Mouse (Mus musculus) brown adipose tissue, adult 24 weeks (tissue): ENCODE data around the gene Crocc2. TPM values are rescaled to one million over a fixed set of nuclear protein-coding genes. Genes with fewer than 3 reads are reported as not detected.

ENCODE experiments used
- H3K27ac ChIP-seq: fragments of 200-500 bp; replicated peaks from 2 replicates; pipeline ENCODE4 v1.5.1; 2012; ENCODE audit warnings: low read depth, mild to moderate bottlenecking, low read length
- H3K4me1 ChIP-seq: fragments of 200-500 bp; 2 replicates; pipeline ENCODE4 v1.6.1; 2012; ENCODE audit warnings: low read length, mixed read lengths; ENCODE audit not compliant: control insufficient read depth, insufficient read depth, insufficient read length
- H3K4me3 ChIP-seq: fragments of 200-500 bp; 2 replicates; pipeline ENCODE4 v1.5.1; 2012; ENCODE audit warnings: low read depth, mild to moderate bottlenecking, low read length, moderate library complexity; ENCODE audit not compliant: insufficient read depth
- polyA plus RNA-seq: library from polyadenylated mRNA; stranded (reverse); fragments of >200 nt; gene quantifications from 2 replicates; pipeline ENCODE4 v1.2.4, GENCODE M21; 2012; ENCODE audit not compliant: missing spikeins, insufficient read depth, insufficient read length

Gene Crocc2
- polyA plus RNA-seq, 1 experiment = not detected

- H3K4me3 ChIP-seq = no peak overlapping the region
- H3K4me1 ChIP-seq = no peaks in the 10 kb centered on the region
- no peak overlapping the region for H3K27ac ChIP-seq
These were observed 17.4 kb upstream of the Crocc2 start for GRCm38 (mm10) chr1:93150907-93151661.

GRCm38 (mm10) chr1:93157566-93157965 is 11.0 kb upstream of the Crocc2 start:
- H3K4me3 ChIP-seq = no peak overlapping the region
- H3K4me1 ChIP-seq = no peaks in the 10 kb centered on the region
- no peak overlapping the region for H3K27ac ChIP-seq

GRCm38 (mm10) chr1:93158916-93159315 is 9.6 kb upstream of the Crocc2 start:
- Histone ChIP-seq H3K4me3 (no peak overlapping the region), H3K4me1 (no peaks in the 10 kb centered on the region), H3K27ac (no peak overlapping the region)

DNA sequence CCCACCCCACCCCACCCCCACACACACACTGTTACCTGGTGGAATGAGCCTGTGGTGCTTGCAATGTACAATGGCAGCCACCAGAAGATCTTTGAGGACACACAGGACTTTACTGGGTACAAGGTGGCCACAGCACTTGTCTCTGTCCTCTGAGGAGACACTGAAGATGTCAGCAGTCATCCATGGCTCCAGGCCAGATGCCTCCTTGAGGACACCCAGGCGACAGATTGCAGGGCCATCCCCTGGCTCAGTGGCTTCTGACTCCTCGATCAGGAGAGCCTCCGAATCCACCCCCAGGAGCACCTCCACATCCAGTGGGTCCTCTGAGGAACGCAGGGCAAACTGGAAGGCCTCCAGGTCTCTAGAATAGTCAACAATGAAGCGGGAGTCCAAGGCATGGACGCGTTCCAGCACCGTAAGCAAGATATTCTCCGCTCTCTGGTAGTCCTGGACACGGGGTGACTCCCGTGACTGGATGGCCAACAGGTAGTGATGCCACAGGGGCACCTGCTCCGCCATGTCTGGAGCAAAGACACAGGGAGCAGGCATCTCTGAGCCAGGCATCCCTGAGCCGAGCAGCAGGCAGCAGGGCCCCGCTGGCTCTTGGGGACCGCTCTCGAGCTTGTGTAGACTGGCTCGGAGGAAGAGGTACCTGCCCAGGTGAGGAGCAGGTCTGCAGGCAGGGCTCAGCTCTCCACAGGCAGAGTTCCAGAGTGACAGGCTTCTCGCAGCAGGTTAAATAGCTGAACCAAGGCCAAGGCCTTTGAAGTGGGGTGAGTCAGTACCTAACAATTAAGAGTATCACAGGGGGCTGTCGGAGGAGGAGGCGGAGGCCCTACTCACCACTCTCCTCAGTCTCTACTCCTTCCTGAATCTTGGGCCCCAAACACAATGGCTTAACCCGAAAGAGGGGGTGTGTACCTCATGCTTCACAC is 8.7 kb upstream of the Crocc2 start:
- Histone ChIP-seq H3K4me3 (no peak overlapping the region), H3K4me1 (no peaks in the 10 kb centered on the region), H3K27ac (no peak overlapping the region)

- no peak within 1 kb of the TSS for H3K27ac ChIP-seq
- H3K4me1 ChIP-seq = no peaks in the 10 kb centered on the region
- H3K4me3 ChIP-seq = no peak within 1 kb of the TSS
These were observed 7.9 kb upstream of the Crocc2 start, which contains the start of gene 2310007B03Rik for GRCm38 (mm10) chr1:93160501-93161133. TSS of gene 2310007B03Rik (minus strand) at chr1:93160948.

GRCm38 (mm10) chr1:93161350-93161749 is 7.2 kb upstream of the Crocc2 start:
- Histone ChIP-seq H3K4me1 (no peaks in the 10 kb centered on the region), H3K27ac (no peak overlapping the region), H3K4me3 (no peak overlapping the region)

DNA sequence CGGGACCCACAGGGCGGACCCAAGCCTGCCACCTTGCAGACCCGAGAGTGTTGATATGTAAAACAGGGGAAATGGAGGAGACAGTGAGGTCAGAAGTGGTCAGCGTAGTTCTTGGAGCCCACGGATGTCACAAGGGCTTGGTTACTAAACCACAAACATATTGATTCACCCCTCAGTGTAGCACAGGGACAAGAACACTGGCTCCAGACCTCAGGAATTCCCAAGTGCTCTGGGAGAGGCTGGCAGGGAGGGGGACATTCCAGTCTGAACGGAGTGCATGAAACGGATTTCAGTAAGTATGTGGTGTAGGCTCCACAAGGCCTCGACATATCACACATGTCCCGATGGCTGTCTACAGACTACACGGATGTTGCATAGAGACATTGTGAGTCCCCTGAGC is 6.6 kb upstream of the Crocc2 start:
- no peaks in the 10 kb centered on the region for H3K4me1 ChIP-seq
- H3K4me3 ChIP-seq = no peak overlapping the region
- no peak overlapping the region for H3K27ac ChIP-seq

DNA sequence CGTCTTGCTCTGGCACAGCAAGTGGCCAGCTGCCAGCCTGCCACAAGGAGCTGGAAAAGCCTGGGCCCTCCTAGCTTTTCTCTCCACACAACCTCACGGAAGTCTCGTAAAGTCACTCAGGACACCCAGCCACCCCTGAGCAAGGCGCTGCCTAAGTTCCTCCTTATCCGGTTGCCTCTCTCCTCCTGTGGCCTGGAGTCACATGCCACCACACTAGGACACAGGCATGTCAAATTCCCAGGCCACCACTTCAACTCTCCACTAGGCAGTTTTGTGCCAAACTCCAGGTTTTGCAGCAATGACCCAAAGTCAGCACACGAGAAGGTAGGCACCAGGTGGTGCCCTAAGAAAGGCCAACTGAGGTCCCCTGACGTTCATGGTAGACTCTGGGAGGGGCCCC is 5.9 kb upstream of the Crocc2 start:
- no peak overlapping the region for H3K4me3 ChIP-seq
- no peaks in the 10 kb centered on the region for H3K4me1 ChIP-seq
- H3K27ac ChIP-seq = no peak overlapping the region

- Histone ChIP-seq H3K4me1 (no peaks in the 10 kb centered on the region), H3K27ac (no peak overlapping the region), H3K4me3 (no peak overlapping the region)
These were observed 3.1 kb upstream of the Crocc2 start for GRCm38 (mm10) chr1:93165447-93165846.

- H3K27ac ChIP-seq = no peak overlapping the region
- no peak overlapping the region for H3K4me3 ChIP-seq
- no peaks in the 10 kb centered on the region for H3K4me1 ChIP-seq
These were observed 2.0 kb upstream of the Crocc2 start for GRCm38 (mm10) chr1:93166346-93167079.

- no peak overlapping the region for H3K4me3 ChIP-seq
- H3K27ac ChIP-seq = no peak overlapping the region
- no peaks in the 10 kb centered on the region for H3K4me1 ChIP-seq
These were observed 5.1 kb downstream of the Crocc2 start for GRCm38 (mm10) chr1:93173665-93174064.

DNA sequence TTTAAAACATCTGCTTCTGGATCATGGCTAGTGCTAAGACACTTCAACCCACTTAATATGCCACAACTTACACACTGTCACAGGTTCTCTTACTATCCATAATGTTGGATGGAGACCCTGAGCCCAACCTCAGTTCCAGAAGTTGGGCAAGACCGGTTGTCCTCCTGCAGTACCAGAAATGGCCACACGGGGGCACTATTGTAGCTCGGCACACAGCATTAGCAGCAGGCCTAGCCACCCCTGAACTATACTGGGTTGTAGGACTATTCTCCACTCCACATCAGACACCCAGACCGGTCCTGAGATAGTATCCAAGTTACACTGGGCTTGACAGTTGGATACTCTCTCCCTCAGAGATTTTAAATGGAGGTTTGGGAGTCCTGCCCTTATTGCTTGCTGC is 5.9 kb downstream of the Crocc2 start:
- H3K4me3 ChIP-seq = no peak overlapping the region
- no peak overlapping the region for H3K27ac ChIP-seq
- no peaks in the 10 kb centered on the region for H3K4me1 ChIP-seq

DNA sequence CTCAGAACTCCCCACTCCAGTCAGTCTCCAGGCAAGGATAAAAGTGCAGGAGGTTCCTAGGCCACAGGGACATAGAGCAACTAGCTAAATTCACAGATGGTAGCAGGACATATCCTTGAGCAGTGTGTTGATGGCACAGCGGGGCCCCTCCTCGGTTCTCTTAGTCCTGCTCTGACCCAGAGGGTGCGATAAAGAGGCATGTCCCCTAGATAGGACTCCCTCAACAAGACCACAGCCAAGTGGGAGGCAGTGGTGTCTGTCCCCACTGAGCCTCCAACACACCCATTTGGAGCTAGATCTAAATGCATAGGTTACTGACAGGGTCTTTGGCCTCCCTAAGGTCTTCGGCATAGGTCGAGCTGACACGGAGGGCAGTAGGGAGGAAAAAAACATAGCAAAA is 7.3 kb downstream of the Crocc2 start:
- H3K27ac ChIP-seq = no peak overlapping the region
- H3K4me1 ChIP-seq = no peaks in the 10 kb centered on the region
- no peak overlapping the region for H3K4me3 ChIP-seq

DNA sequence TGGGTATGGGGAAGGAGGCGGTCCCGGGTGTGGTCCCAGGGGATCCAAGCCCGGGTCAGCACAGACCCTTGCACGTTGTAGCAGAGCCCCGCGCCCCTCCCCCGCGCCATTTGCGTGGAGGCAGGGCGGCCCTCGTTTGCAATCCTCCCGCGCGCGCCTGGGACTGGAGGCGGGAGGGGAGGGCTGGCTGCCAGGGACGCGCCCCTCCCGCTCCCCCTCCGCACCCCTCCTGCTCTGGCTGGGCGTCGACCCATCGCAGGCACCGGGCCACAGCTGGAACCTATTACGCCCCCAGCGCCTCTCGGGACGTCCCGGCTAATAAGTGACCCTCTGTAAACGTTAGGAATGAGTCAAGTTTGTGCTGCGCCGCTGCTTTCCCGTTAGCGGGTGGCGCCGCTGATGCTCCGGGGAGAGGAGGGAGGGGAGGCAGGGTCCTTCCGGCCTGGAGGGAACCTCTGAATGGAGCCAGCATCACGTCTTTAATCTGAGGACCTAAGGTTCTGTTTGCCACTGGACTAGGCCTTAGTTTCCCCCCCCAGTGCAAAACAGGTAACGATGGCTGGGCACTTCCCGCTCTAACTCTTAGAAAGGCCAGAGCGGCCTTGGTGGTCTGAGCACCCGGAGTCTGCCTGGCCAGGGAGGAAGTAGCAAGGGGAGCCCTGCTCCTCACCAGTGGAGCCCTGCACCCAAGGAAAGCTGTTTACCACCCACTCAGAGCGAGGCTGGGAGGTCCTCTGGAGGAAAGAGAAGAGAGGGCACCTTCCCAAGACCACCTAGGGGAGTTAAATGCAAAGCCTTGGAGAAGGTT is 8.2 kb downstream of the Crocc2 start:
- no peak overlapping the region for H3K27ac ChIP-seq
- H3K4me1 ChIP-seq = no peaks in the 10 kb centered on the region
- no peak overlapping the region for H3K4me3 ChIP-seq
